Mouse (Mus musculus) intestine, postnatal 0 days (tissue): ENCODE results near the gene Catsper1. TPM values are rescaled to one million over a fixed set of nuclear protein-coding genes. Genes with fewer than 3 reads are reported as not detected.

Source experiments
- ATAC-seq: fragments of 200-750 bp; cut with Nextera tagmentation; 2 replicates; pipeline ENCODE4 v1.8.0; 2017; ENCODE audit warnings: mild to moderate bottlenecking, moderate TSS enrichment, moderate library complexity
- H3K27ac ChIP-seq: fragments of 300-500 bp; sonication (generic); 2 replicates; pipeline ENCODE4 v1.5.1; 2014; ENCODE audit warnings: mild to moderate bottlenecking, low read depth, low read length, moderate library complexity
- H3K27me3 ChIP-seq: fragments of 300-500 bp; sonication (generic); replicated peaks from 2 replicates; pipeline ENCODE4 v1.6.1; 2014; ENCODE audit warnings: low read length, mixed read lengths; ENCODE audit not compliant: control insufficient read depth, insufficient read depth
- H3K36me3 ChIP-seq: fragments of 300-500 bp; sonication (generic); 2 replicates; pipeline ENCODE4 v1.6.1; 2014; ENCODE audit warnings: mild to moderate bottlenecking, moderate library complexity; ENCODE audit not compliant: control insufficient read depth, insufficient read depth
- H3K4me1 ChIP-seq: fragments of 300-500 bp; sonication (generic); replicated peaks from 2 replicates; pipeline ENCODE4 v1.6.1; 2014; ENCODE audit warnings: antibody characterized with exemption, low read length, mixed read lengths; ENCODE audit not compliant: control insufficient read depth, insufficient read depth
- H3K4me2 ChIP-seq: fragments of 300-500 bp; sonication (generic); replicated peaks from 2 replicates; pipeline ENCODE4 v1.6.1; 2014; ENCODE audit warnings: low read depth, mild to moderate bottlenecking, moderate library complexity
- H3K4me3 ChIP-seq: fragments of 300-500 bp; sonication (generic); 2 replicates; pipeline ENCODE4 v1.5.1; 2014; ENCODE audit warnings: low read depth, low read length
- H3K9ac ChIP-seq: fragments of 300-500 bp; sonication (generic); 2 replicates; pipeline ENCODE4 v1.6.1; 2014; ENCODE audit warnings: mild to moderate bottlenecking, low read depth, low read length
- H3K9me3 ChIP-seq: fragments of 300-500 bp; sonication (generic); 2 replicates; pipeline ENCODE4 v1.6.1; 2016; ENCODE audit warnings: mixed run types; ENCODE audit not compliant: control insufficient read depth
- CTCF ChIP-seq: sonication (generic); IDR thresholded peaks from 2 replicates; pipeline ENCODE4 v1.5.1; 2016; ENCODE audit warnings: low read depth, mild to moderate bottlenecking, control low read depth, antibody characterized with exemption, moderate library complexity
- WGBS: fragments of 180-500 bp; shearing (Covaris S2); extraction: QIAGEN DNeasy Blood & Tissue Kit; methylation state at CpG from one replicate; pipeline ENCODE4 v1.1.7; 2014; 5-methylcytosine and 5-hydroxymethylcytosine counted together
- polyA plus RNA-seq: library from polyadenylated mRNA; unstranded; fragments of >200 nt; fragmentation: Nextera tagmentation; extraction: Ambion mirVana; gene quantifications from 2 replicates; pipeline ENCODE4 v1.2.1, GENCODE M21; 2015

Gene Catsper1
- polyA plus RNA-seq, 1 experiment from 2014 or later, result not detected

DNA sequence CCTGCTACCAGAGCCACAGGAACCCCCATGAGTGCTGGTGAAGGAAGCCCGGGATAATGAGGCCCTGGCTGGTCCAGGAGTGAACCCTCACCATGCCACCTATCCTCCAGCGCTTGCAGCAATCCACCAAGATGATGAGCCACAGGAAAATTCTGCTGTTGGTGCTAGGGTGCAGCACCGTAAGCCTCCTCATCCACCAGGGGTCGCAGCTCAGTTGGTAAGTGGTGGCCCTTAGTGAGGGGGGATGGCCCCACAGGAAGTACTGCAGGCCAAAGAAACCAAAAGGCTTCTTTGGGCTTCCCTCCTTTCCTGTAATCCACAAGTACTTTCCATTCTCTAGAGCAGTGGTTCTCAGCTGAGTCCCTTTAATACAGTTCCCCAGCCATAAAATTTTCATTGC is 33.1 kb upstream of the Catsper1 start:
- H3K27me3 ChIP-seq, result peaks cover 9% of the 10 kb centered on the region; the same call in 1 of the 2 replicates
- no peak overlapping the region for H3K4me3 ChIP-seq
- ATAC-seq, result no peak
- no peaks in the 10 kb centered on the region for H3K4me1 ChIP-seq
- 18% methylated on average over 4 of the region's 4 CpGs for WGBS
- no peak overlapping the region for H3K27ac ChIP-seq
- no peaks in the 10 kb centered on the region for H3K9me3 ChIP-seq
- peak; percentile 84 for TF ChIP-seq CTCF
- no peak overlapping the region for H3K4me2 ChIP-seq
- no peak overlapping the region for H3K9ac ChIP-seq
- no peaks in the 10 kb centered on the region for H3K36me3 ChIP-seq

GRCm38 (mm10) chr19:5306279-5306678 is 29.3 kb upstream of the Catsper1 start:
- Histone ChIP-seq H3K36me3 (no peaks in the 10 kb centered on the region), H3K4me3 (no peak overlapping the region), H3K9ac (no peak overlapping the region), H3K9me3 (no peaks in the 10 kb centered on the region), H3K4me2 (no peak overlapping the region), H3K4me1 (no peaks in the 10 kb centered on the region), H3K27ac (no peak overlapping the region), H3K27me3 (peaks cover 15% of the 10 kb centered on the region)
- ATAC-seq, result no peak
- peak; percentile 62 for TF ChIP-seq CTCF
- WGBS, result 88% methylated on average over 6 of the region's 6 CpGs

DNA sequence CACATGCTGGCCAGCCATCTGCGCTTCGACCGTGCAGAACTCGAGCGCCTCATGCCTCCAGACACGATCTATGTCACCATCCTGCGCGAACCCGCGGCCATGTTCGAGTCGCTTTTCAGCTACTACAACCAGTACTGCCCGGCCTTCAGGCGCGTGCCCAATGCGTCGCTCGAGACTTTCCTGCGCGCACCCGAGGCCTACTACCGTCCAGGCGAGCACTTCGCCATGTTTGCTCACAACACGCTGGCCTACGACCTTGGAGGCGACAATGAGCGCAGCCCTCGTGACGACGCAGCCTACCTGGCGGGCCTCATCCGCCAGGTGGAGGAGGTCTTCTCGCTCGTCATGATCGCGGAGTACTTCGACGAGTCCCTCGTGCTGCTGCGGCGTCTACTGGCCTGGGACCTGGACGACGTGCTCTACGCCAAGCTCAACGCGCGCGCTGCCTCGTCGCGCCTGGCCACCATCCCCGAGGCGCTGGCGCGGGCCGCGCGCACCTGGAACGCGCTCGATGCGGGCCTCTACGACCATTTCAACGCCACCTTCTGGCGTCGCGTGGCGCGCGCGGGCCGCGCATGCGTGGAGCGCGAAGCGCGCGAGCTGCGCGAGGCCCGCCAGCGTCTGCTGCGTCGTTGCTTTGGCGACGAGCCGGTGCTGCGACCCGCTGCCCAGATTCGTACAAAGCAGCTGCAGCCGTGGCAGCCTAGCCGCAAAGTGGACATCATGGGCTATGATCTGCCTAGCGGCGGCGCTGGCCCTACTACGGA is 28.4 kb upstream of the Catsper1 start:
- H3K9me3 ChIP-seq, result no peaks in the 10 kb centered on the region
- TF ChIP-seq CTCF, result no peak; the same call in 1 of the 2 replicates
- H3K27ac ChIP-seq, result no peak overlapping the region
- 43% methylated on average over 98 of the region's 98 CpGs for WGBS
- peak overlapping the region; percentile 56 for H3K4me2 ChIP-seq
- peak; percentile 25; the same call in 1 of the 2 replicates for ATAC-seq
- peak overlapping the region; percentile 12; the same call in 1 of the 2 replicates for H3K4me3 ChIP-seq
- H3K9ac ChIP-seq, result no peak overlapping the region
- H3K27me3 ChIP-seq, result peaks cover 15% of the 10 kb centered on the region
- H3K4me1 ChIP-seq, result no peaks in the 10 kb centered on the region
- no peaks in the 10 kb centered on the region for H3K36me3 ChIP-seq

GRCm38 (mm10) chr19:5309025-5309424 is 26.5 kb upstream of the Catsper1 start:
- Histone ChIP-seq H3K27ac (no peak overlapping the region), H3K36me3 (no peaks in the 10 kb centered on the region), H3K4me3 (no peak overlapping the region), H3K9ac (no peak overlapping the region), H3K9me3 (no peaks in the 10 kb centered on the region), H3K4me1 (no peaks in the 10 kb centered on the region), H3K27me3 (peaks cover 15% of the 10 kb centered on the region), H3K4me2 (no peak overlapping the region)
- no peak for ATAC-seq
- WGBS, result 77% methylated on average over 7 of the region's 7 CpGs
- TF ChIP-seq CTCF, result no peak

DNA sequence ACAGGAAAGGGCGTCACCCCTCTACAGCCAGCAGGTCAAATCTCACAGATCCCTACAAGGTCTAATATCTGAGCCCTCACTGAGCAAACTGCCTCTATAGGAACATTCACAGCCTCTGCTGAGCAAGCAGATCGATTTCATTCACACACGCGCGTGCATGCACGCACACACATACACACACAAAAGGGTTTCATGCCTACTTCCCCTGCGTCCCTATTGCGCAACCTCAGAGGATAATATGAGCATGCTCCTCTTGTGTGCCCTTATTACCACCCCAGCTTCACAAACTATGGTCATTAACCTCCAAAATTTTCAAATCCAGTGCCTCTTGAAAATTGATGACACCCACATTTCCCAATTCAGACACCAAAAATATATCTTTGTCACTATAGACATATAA is 22.4 kb upstream of the Catsper1 start:
- no peak for ATAC-seq
- TF ChIP-seq CTCF, result no peak
- no peak overlapping the region for H3K4me3 ChIP-seq
- H3K4me2 ChIP-seq, result no peak overlapping the region
- no peak overlapping the region for H3K27ac ChIP-seq
- H3K27me3 ChIP-seq, result no peaks in the 10 kb centered on the region
- H3K9ac ChIP-seq, result no peak overlapping the region
- 86% methylated on average over 8 of the region's 8 CpGs for WGBS
- H3K36me3 ChIP-seq, result no peaks in the 10 kb centered on the region
- H3K9me3 ChIP-seq, result no peaks in the 10 kb centered on the region
- no peaks in the 10 kb centered on the region for H3K4me1 ChIP-seq

- Histone ChIP-seq H3K9me3 (no peaks in the 10 kb centered on the region), H3K27ac (no peak overlapping the region), H3K9ac (no peak overlapping the region), H3K4me1 (no peaks in the 10 kb centered on the region), H3K36me3 (no peaks in the 10 kb centered on the region), H3K4me3 (no peak overlapping the region), H3K4me2 (0 out of 2 replicates have a peak overlapping the region, but pooled peaks have one; percentile 17), H3K27me3 (no peaks in the 10 kb centered on the region)
- 45% methylated on average over 17 of the region's 17 CpGs for WGBS
- TF ChIP-seq CTCF, result no peak
- ATAC-seq, result no peak
Measured at GRCm38 (mm10) chr19:5323801-5324200, 11.7 kb upstream of the Catsper1 start.
